Mouse (Mus musculus): ENCODE data around the gene Nectin1. TPM values are rescaled to one million over a fixed set of nuclear protein-coding genes. Genes with fewer than 3 reads are reported as not detected.

Nectin1 gene
- total and polyA plus RNA-seq, 3 experiments: 3.9 to 6.2 TPM; not detected in 1

DNA sequence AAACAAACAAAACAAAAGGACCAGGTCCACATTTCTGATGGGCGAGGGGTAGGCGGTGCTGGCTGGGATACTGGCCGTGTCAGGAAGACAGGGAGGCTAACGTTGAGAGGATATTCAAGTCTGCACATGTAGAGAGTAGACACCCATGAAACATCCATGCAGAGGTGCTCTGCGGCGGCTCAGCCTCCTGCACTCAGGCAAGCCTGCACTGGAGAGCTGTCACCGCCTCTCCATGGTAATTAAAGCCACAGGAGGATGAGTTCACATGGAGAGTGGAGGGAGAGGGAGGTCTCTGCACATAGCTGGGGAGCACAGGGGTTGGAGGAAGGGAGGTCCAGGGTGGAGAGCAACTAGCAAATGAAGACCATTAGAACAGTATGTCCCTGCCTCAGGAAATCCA, 107.4 kb downstream of the Nectin1 start:
- no peaks in the 10 kb centered on the region for H3K9me3 ChIP-seq (replicated peaks; ENCODE audit: insufficient read depth, low read length)
- DNase-seq (ENCODE audit: low read depth, low spot score): no peak
- no peaks in the 10 kb centered on the region for H3K36me3 ChIP-seq (ENCODE audit: control insufficient read depth in 1 of 2, insufficient read depth in 2 of 2, low read length in 2 of 2)
- H3K27ac ChIP-seq (ENCODE audit: control insufficient read depth, low read depth, low read length): no peak overlapping the region
- no peaks in the 10 kb centered on the region for H3K27me3 ChIP-seq (ENCODE audit: control insufficient read depth in 1 of 2, insufficient read depth in 2 of 2, low read length in 2 of 2)
- no peaks in the 10 kb centered on the region for H3K79me2 ChIP-seq (ENCODE audit: control insufficient read depth, insufficient read depth, low read length, poor library complexity)
- no peaks in the 10 kb centered on the region for H3K4me1 ChIP-seq (ENCODE audit: control insufficient read depth in 1 of 2, insufficient read depth in 2 of 2, low read length in 2 of 2)
- TF ChIP-seq ETS1 (IDR thresholded peaks at IDR 0.05; ENCODE audit: low read depth, low read length): no peak
- TF ChIP-seq ZC3H11A (IDR thresholded peaks at IDR 0.05; ENCODE audit: low read depth, low read length): no peak
- TF ChIP-seq POLR2A (IDR thresholded peaks at IDR 0.05; ENCODE audit: control insufficient read depth in 1 of 2, insufficient read depth in 1 of 2, low read depth in 1 of 2, low read length in 2 of 2, poor library complexity in 1 of 2): no peak
- no peak for TF ChIP-seq JUND (IDR thresholded peaks at IDR 0.05; ENCODE audit: low read depth, low read length)
- no peak for TF ChIP-seq E2F4 (IDR thresholded peaks at IDR 0.05; ENCODE audit: borderline replicate concordance, low read depth, low read length)
- no peak for TF ChIP-seq ELF1 (IDR thresholded peaks at IDR 0.05; ENCODE audit: low read depth, low read length)
- no peak for TF ChIP-seq RCOR1 (IDR thresholded peaks at IDR 0.05; ENCODE audit: low read depth, low read length)
- no peak for TF ChIP-seq ZNF384 (IDR thresholded peaks at IDR 0.05; ENCODE audit: low read depth, low read length)
- TF ChIP-seq MEF2A (IDR thresholded peaks at IDR 0.05; ENCODE audit: extremely low read depth, insufficient replicate concordance, low read depth, low read length, poor library complexity, severe bottlenecking): no peak
- no peak for TF ChIP-seq USF1 (IDR thresholded peaks at IDR 0.05; ENCODE audit: low read depth, low read length)
- H3K4me3 ChIP-seq (ENCODE audit: control insufficient read depth in 1 of 2, insufficient read depth in 1 of 2, low read depth in 2 of 2, low read length in 2 of 2): no peak overlapping the region
- no peak overlapping the region for H3K9ac ChIP-seq (ENCODE audit: control insufficient read depth, low read depth, low read length, poor library complexity, severe bottlenecking)

DNA sequence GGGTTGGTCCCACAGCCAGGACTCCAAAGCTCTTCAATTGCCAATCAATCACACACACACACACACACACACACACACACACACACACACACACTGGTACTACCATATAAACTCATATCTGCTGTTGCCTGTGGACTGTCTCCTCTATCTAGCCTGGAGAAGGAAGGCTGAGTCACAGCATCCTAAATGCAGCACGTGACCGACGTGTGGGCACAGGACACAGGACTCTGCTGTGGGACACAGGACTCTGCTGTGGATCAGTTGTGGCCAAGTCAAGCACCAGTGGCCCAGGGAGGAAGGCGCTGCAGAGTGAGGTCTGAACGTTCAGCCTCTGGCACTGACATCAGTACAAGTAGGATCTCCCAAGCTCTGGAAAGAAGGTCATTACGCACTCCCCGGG, 112.1 kb downstream of the Nectin1 start:
- TF ChIP-seq MXI1 (IDR thresholded peaks at IDR 0.05; ENCODE audit: low read depth, low read length) (no peak), USF1 (IDR thresholded peaks at IDR 0.05; ENCODE audit: low read depth, low read length) (no peak), CHD2 (IDR thresholded peaks at IDR 0.05; ENCODE audit: low read length) (no peak), NELFE (IDR thresholded peaks at IDR 0.05; ENCODE audit: low read depth, low read length) (no peak), ZNF384 (IDR thresholded peaks at IDR 0.05; ENCODE audit: low read depth, low read length) (no peak), UBTF (IDR thresholded peaks at IDR 0.05; ENCODE audit: borderline replicate concordance, insufficient read depth, low read depth, low read length) (no peak), USF2 (IDR thresholded peaks at IDR 0.05; ENCODE audit: borderline replicate concordance in 1 of 2, insufficient read depth in 1 of 2, low read depth in 1 of 2, low read length in 2 of 2) (no peak), TBP (IDR thresholded peaks at IDR 0.05; ENCODE audit: low read depth, low read length) (no peak), MAX (IDR thresholded peaks at IDR 0.05; ENCODE audit: low read length) (no peak), POLR2AphosphoS5 (IDR thresholded peaks at IDR 0.05; ENCODE audit: borderline replicate concordance, low read depth, low read length) (no peak), TCF12 (IDR thresholded peaks at IDR 0.05; ENCODE audit: low read depth, low read length) (no peak), MAZ (IDR thresholded peaks at IDR 0.05; ENCODE audit: low read depth, low read length) (no peak), E2F4 (IDR thresholded peaks at IDR 0.05; ENCODE audit: borderline replicate concordance, low read depth, low read length) (no peak), NRF1 (IDR thresholded peaks at IDR 0.05; ENCODE audit: insufficient read depth, low read depth, low read length, poor library complexity, severe bottlenecking) (no peak), KAT2A (conservative IDR thresholded peaks at IDR 0.05; ENCODE audit: low read depth, low read length) (no peak), CTCF (IDR thresholded peaks at IDR 0.05 in 2 of 3, conservative IDR thresholded peaks at IDR 0.05 in 1 of 3; ENCODE audit: control insufficient read depth in 1 of 3, insufficient read depth in 1 of 3, low read depth in 2 of 3, low read length in 3 of 3, poor library complexity in 1 of 3, severe bottlenecking in 1 of 3) (no peak), ETS1 (IDR thresholded peaks at IDR 0.05; ENCODE audit: low read depth, low read length) (no peak), TAL1 (IDR thresholded peaks at IDR 0.05; ENCODE audit: low read length) (no peak)
- Histone ChIP-seq H3K4me1 (ENCODE audit: control insufficient read depth in 1 of 2, insufficient read depth in 2 of 2, low read length in 2 of 2) (no peaks in the 10 kb centered on the region), H3K79me2 (ENCODE audit: control insufficient read depth, insufficient read depth, low read length, poor library complexity) (no peaks in the 10 kb centered on the region), H3K36me3 (ENCODE audit: control insufficient read depth in 1 of 2, insufficient read depth in 2 of 2, low read length in 2 of 2) (no peaks in the 10 kb centered on the region), H3K9me3 (replicated peaks; ENCODE audit: insufficient read depth, low read length) (no peaks in the 10 kb centered on the region), H3K27ac (ENCODE audit: control insufficient read depth, low read depth, low read length) (no peak overlapping the region), H3K27me3 (ENCODE audit: control insufficient read depth in 1 of 2, insufficient read depth in 2 of 2, low read length in 2 of 2) (no peaks in the 10 kb centered on the region), H3K9ac (ENCODE audit: control insufficient read depth, low read depth, low read length, poor library complexity, severe bottlenecking) (no peak overlapping the region), H3K4me3 (ENCODE audit: control insufficient read depth in 1 of 2, insufficient read depth in 1 of 2, low read depth in 2 of 2, low read length in 2 of 2) (no peak overlapping the region)
- DNase-seq (ENCODE audit: low read depth, low spot score): no peak
